Mouse (Mus musculus) ES-E14 (cell line): ENCODE measurements at regions not wholly inside any gene's neighbourhood (a gene's known extent, or its start where the extent isn't known, plus 50 kb on each side); places are given as distances from the start of the nearest gene placed in this dataset.

ENCODE experiments used
- DNase-seq: peaks from one replicate; pipeline ENCODE4 v3.0.0-alpha.2; 2013; ENCODE audit warnings: low read depth, low spot score
- H3K27ac ChIP-seq: 2 replicates; pipeline ENCODE4 v1.5.1; 2012; ENCODE audit warnings: low read depth, mild to moderate bottlenecking, low read length, moderate library complexity, mixed read lengths; ENCODE audit not compliant: poor library complexity, insufficient read depth, severe bottlenecking
- H3K36me3 ChIP-seq: 2 replicates; pipeline ENCODE4 v1.6.1; 2012; ENCODE audit warnings: mild to moderate bottlenecking, low read length, moderate library complexity, mixed read lengths; ENCODE audit not compliant: control insufficient read depth, poor library complexity, insufficient read depth, severe bottlenecking
- H3K4me1 ChIP-seq, 2 experiments: fragments of 150-350 bp in 1 of 2; sonication (generic) in 1 of 2; 2 replicates each; pipeline ENCODE4 v1.6.1; 2012; ENCODE audit warnings: low read length in 2 of 2, mild to moderate bottlenecking in 1 of 2, mixed read lengths in 1 of 2; ENCODE audit not compliant: control insufficient read depth in 2 of 2, insufficient read depth in 2 of 2, poor library complexity in 1 of 2
- H3K4me3 ChIP-seq, 2 experiments: fragments of 150-350 bp in 1 of 2; sonication (generic) in 1 of 2; 2 replicates each; pipeline ENCODE4 v1.5.1; 2012; ENCODE audit warnings: low read length in 2 of 2, low read depth in 1 of 2, mild to moderate bottlenecking in 1 of 2, mixed read lengths in 1 of 2; ENCODE audit not compliant: insufficient read depth in 1 of 2, poor library complexity in 1 of 2, severe bottlenecking in 1 of 2
- H3K9ac ChIP-seq: 2 replicates; pipeline ENCODE4 v1.6.1; 2012; ENCODE audit warnings: low read depth, mild to moderate bottlenecking, low read length, mixed read lengths; ENCODE audit not compliant: poor library complexity, insufficient read depth, severe bottlenecking
- H3K9me3 ChIP-seq: fragments of 150-350 bp; sonication (generic); 2 replicates; pipeline ENCODE4 v1.6.1; 2012; ENCODE audit warnings: low read depth, mild to moderate bottlenecking, low read length; ENCODE audit not compliant: control insufficient read depth, insufficient read depth
- CHD2 ChIP-seq: IDR thresholded peaks from 2 replicates; pipeline ENCODE4 v1.6.1; 2014; ENCODE audit warnings: mild to moderate bottlenecking, low read depth, low read length, inconsistent platforms
- HCFC1 ChIP-seq: IDR thresholded peaks from 2 replicates; pipeline ENCODE4 v1.6.1; 2012; ENCODE audit warnings: low read length, inconsistent platforms, borderline replicate concordance; ENCODE audit not compliant: insufficient read depth
- MAFK ChIP-seq: IDR thresholded peaks from 2 replicates; pipeline ENCODE4 v1.6.1; 2014; ENCODE audit warnings: mild to moderate bottlenecking, low read depth, low read length, inconsistent platforms; ENCODE audit not compliant: insufficient read depth
- ZC3H11A ChIP-seq: IDR thresholded peaks from 2 replicates; pipeline ENCODE4 v1.6.1; 2012; ENCODE audit warnings: low read depth, mild to moderate bottlenecking, inconsistent platforms, low read length, borderline replicate concordance
- ZNF384 ChIP-seq: IDR thresholded peaks from 2 replicates; pipeline ENCODE4 v1.6.1; 2012; ENCODE audit warnings: low read depth, low read length, inconsistent platforms
- in situ Hi-C, 2 experiments: fragments of 600-800 bp; cut with MboI; formaldehyde crosslinking; loops; one replicate each; pipeline ENCODE4 v1.15.1; 2025; ENCODE audit warnings: low sequenced_read_pairs in 2 of 2, inconsistent platforms in 1 of 2; ENCODE audit not compliant: unreplicated experiment in 2 of 2

DNA sequence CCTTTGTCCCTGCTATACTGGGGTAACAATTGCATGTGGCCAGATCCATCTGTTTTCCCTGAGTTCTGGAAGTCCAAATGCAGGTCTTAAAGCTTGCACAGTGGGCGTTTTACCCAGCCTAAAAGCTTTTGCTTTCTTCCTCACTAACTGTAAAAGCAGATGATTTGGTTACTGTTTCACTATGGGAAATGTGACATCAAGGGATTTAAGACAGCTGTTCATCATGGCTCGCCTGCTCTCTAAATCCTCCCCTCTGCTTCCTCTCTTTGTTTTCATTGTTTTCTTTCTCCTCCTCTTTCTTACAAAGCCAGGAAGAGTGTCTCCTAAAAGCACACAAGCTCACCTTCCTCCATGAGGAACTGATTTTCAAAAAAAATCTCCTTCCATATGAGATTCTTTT is 758.8 kb downstream of the Tmem114 start:
- in situ Hi-C loops: no loop called here

DNA sequence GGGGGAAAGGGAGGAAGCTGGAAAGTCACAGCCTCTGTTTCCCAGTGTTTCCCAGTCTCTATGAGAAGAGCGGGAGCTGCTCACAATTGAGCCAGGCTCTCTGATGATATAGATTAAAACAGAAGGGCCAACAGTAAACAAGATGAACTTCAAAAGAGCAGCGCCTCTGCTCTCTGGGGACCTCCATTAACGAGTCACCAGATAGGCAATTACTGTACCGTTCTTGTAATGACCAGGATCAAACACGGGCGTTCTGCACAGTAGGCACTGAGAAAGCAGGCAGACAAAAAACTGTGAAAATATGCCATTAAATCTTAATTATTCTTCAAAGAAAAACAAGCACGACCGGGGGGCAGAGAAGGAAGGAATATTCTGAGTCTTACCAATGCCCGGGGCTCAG is 766.8 kb downstream of the Tmem114 start:
- Histone ChIP-seq H3K27ac (no peak overlapping the region), H3K4me1 (no peaks in the 10 kb centered on the region), H3K9me3 (no peaks in the 10 kb centered on the region), H3K36me3 (no peaks in the 10 kb centered on the region), H3K9ac (no peak overlapping the region), H3K4me3 (no peak overlapping the region)
- DNase-seq: no peak
- in situ Hi-C loops: no loop called here
- TF ChIP-seq CHD2 (no peak), MAFK (no peak), ZC3H11A (no peak), HCFC1 (no peak), ZNF384 (no peak)

More for the DNA sequence above, 758.8 kb downstream of the Tmem114 start:
- no peaks in the 10 kb centered on the region for H3K36me3 ChIP-seq
- H3K9ac ChIP-seq: no peak overlapping the region
- no peak overlapping the region for H3K27ac ChIP-seq
- TF ChIP-seq HCFC1 (no peak), CHD2 (no peak), MAFK (no peak), ZC3H11A (no peak), ZNF384 (no peak)
- no peak for DNase-seq
- no peaks in the 10 kb centered on the region for H3K4me1 ChIP-seq
- no peak overlapping the region for H3K4me3 ChIP-seq
- H3K9me3 ChIP-seq: no peaks in the 10 kb centered on the region

GRCm38 (mm10) chr16:7654451-7654850 is 770.5 kb downstream of the Tmem114 start:
- no peak for DNase-seq
- Histone ChIP-seq H3K4me1 (no peaks in the 10 kb centered on the region), H3K27ac (no peak overlapping the region), H3K36me3 (no peaks in the 10 kb centered on the region), H3K9me3 (no peaks in the 10 kb centered on the region), H3K9ac (no peak overlapping the region), H3K4me3 (no peak overlapping the region)
- in situ Hi-C loops: no loop called here
- no peak for TF ChIP-seq ZC3H11A
- no peak for TF ChIP-seq CHD2
- no peak for TF ChIP-seq MAFK
- TF ChIP-seq ZNF384: no peak
- TF ChIP-seq HCFC1: no peak

GRCm38 (mm10) chr16:7649771-7650170 is 775.2 kb downstream of the Tmem114 start:
- in situ Hi-C loops: no loop called here
- Histone ChIP-seq H3K9ac (no peak overlapping the region), H3K27ac (no peak overlapping the region), H3K4me3 (no peak overlapping the region), H3K36me3 (no peaks in the 10 kb centered on the region), H3K9me3 (no peaks in the 10 kb centered on the region), H3K4me1 (no peaks in the 10 kb centered on the region)
- TF ChIP-seq HCFC1 (no peak), MAFK (no peak), ZNF384 (no peak), CHD2 (no peak), ZC3H11A (no peak)
- no peak for DNase-seq

DNA sequence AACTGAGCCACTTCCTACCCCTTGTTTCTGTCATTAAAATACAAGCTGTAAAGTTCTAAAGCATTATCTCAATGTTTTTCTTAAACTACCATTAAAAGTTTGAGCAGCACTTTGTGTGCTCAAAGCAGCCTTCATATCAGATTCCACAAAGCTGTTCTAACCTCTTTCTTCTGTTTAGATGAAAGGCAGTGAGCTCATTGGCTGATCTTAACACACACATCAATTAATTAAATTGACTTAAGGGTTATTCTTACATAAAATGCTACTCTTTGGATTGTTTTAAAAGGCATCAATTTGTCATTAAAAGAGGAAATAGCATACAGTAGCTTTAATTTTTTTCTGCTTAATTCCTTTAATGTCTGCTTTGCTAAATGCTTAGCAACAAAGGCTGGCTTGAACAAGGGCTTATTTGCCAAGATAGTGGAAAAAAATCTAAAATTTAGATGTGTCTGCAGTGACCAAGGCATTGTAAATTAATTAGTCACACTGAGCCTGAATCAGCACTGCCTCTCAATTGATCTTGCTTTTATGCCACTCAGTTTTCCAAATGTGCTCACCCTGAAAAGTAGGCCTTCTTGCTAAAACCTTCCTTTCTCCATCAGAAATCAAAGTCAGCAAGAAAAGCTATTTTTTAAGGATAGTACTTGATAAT is 777.5 kb downstream of the Tmem114 start:
- no peak for DNase-seq
- no peak for TF ChIP-seq MAFK
- TF ChIP-seq ZC3H11A: no peak
- no peak for TF ChIP-seq CHD2
- TF ChIP-seq HCFC1: no peak
- no peak for TF ChIP-seq ZNF384
- in situ Hi-C loops: no loop called here
- Histone ChIP-seq H3K4me1 (no peaks in the 10 kb centered on the region), H3K9me3 (no peaks in the 10 kb centered on the region), H3K27ac (no peak overlapping the region), H3K9ac (no peak overlapping the region), H3K4me3 (no peak overlapping the region), H3K36me3 (no peaks in the 10 kb centered on the region)
